Mouse (Mus musculus) heart, postnatal 25 days (tissue): ENCODE measurements at regions not wholly inside any gene's neighbourhood (a gene's known extent, or its start where the extent isn't known, plus 50 kb on each side); places are given as distances from the start of the nearest gene placed in this dataset.

ENCODE experiments used
- DNase-seq: peaks from one replicate; pipeline ENCODE4 v3.0.0; 2022; ENCODE audit warnings: low spot score
- intact Hi-C: fragments of 180-260 bp; cut with DNase I; formaldehyde crosslinking; loops from one replicate; pipeline ENCODE4 v1.15.1; 2025

- DNase-seq = no peak
- intact Hi-C loops = no loop called here
Observed at GRCm38 (mm10) chr6:143669446-143670130, 502.6 kb downstream of the Etnk1 start.

GRCm38 (mm10) chr6:143690131-143690530 lies 523.1 kb downstream of the Etnk1 start:
- intact Hi-C loops = no loop called here
- DNase-seq = no peak

GRCm38 (mm10) chr6:143690866-143691265 lies 523.8 kb downstream of the Etnk1 start:
- intact Hi-C loops = no loop called here
- DNase-seq = no peak

- intact Hi-C loops = no loop called here
Observed at GRCm38 (mm10) chr6:143697997-143698396, 531.0 kb downstream of the Etnk1 start.

GRCm38 (mm10) chr6:143703984-143704383 lies 537.0 kb downstream of the Etnk1 start:
- intact Hi-C loops = no loop called here
- no peak for DNase-seq

More at GRCm38 (mm10) chr6:143697997-143698396, 531.0 kb downstream of the Etnk1 start:
- DNase-seq = no peak

- intact Hi-C loops = no loop called here
- no peak for DNase-seq
Observed at GRCm38 (mm10) chr6:143706451-143706850, 539.4 kb downstream of the Etnk1 start.

GRCm38 (mm10) chr6:143714461-143714860 lies 547.4 kb downstream of the Etnk1 start:
- no peak for DNase-seq
- intact Hi-C loops = no loop called here

GRCm38 (mm10) chr6:143750074-143750473 lies 583.1 kb downstream of the Etnk1 start:
- no peak for DNase-seq
- intact Hi-C loops = no loop called here

GRCm38 (mm10) chr6:143751076-143752070 lies 584.4 kb downstream of the Etnk1 start:
- intact Hi-C loops = no loop called here
- DNase-seq = no peak

GRCm38 (mm10) chr6:143757462-143757861 lies 590.4 kb downstream of the Etnk1 start:
- intact Hi-C loops = no loop called here
- no peak for DNase-seq

- intact Hi-C loops = no loop called here
- no peak for DNase-seq
Observed at GRCm38 (mm10) chr6:143768115-143768514, 601.1 kb downstream of the Etnk1 start.
